Mouse (Mus musculus) heart, postnatal 4 days (tissue): Measurements from ENCODE around the gene Lin28a. TPM values are rescaled to one million over a fixed set of nuclear protein-coding genes. Genes with fewer than 3 reads are reported as not detected.

Source experiments
- DNase-seq: peaks from one replicate; pipeline ENCODE4 v3.0.0; 2021
- total RNA-seq, 2 experiments: library from RNA; stranded (reverse); gene quantifications; 2 replicates each; pipeline ENCODE4 v1.2.3; 2021

The Lin28a gene
- under 1 TPM; 0.27 to 0.29 TPM for total RNA-seq

GRCm38 (mm10) chr4:134018779-134019145 lies at the start of gene Lin28a:
Gene Lin28a, minus strand, starts transcription at chr4:134018841.
- DNase-seq, result no peak

GRCm38 (mm10) chr4:134067833-134068544 lies 49.3 kb upstream of the Lin28a start:
- DNase-seq, result no peak

- no peak for DNase-seq
These were observed 48.7 kb upstream of the Lin28a start for GRCm38 (mm10) chr4:134067383-134067782.

- DNase-seq, result no peak
These were observed 46.9 kb upstream of the Lin28a start for GRCm38 (mm10) chr4:134065431-134066004.

- DNase-seq, result no peak
These were observed 43.9 kb upstream of the Lin28a start for GRCm38 (mm10) chr4:134062561-134062960.

GRCm38 (mm10) chr4:134061944-134062446 lies 43.4 kb upstream of the Lin28a start:
- no peak for DNase-seq

GRCm38 (mm10) chr4:134061166-134061830 lies 42.7 kb upstream of the Lin28a start:
- DNase-seq, result no peak

GRCm38 (mm10) chr4:134060135-134060865 lies 41.7 kb upstream of the Lin28a start, which contains the start of gene Crybg2:
Gene Crybg2, plus strand, starts transcription at chr4:134060815.
- no peak for DNase-seq

GRCm38 (mm10) chr4:134058908-134059307 lies 40.3 kb upstream of the Lin28a start:
- no peak for DNase-seq

- no peak for DNase-seq
These were observed 39.6 kb upstream of the Lin28a start for GRCm38 (mm10) chr4:134058166-134058715.

- DNase-seq, result no peak
These were observed 34.9 kb upstream of the Lin28a start, which contains the start of gene Zfp683 for GRCm38 (mm10) chr4:134053538-134053937. Gene Zfp683, plus strand, starts transcription at chr4:134053838.

GRCm38 (mm10) chr4:134052560-134052959 lies 33.9 kb upstream of the Lin28a start:
- peak; percentile 76 for DNase-seq

GRCm38 (mm10) chr4:134051912-134052311 lies 33.3 kb upstream of the Lin28a start:
- DNase-seq, result no peak

- DNase-seq, result no peak
These were observed 29.0 kb upstream of the Lin28a start for GRCm38 (mm10) chr4:134047648-134048047.

GRCm38 (mm10) chr4:134043041-134043440 lies 24.4 kb upstream of the Lin28a start:
- DNase-seq, result no peak

- DNase-seq, result peak; percentile 49
These were observed 22.9 kb upstream of the Lin28a start for GRCm38 (mm10) chr4:134041317-134042123.

GRCm38 (mm10) chr4:134035953-134036352 lies 17.3 kb upstream of the Lin28a start:
- DNase-seq, result peak; percentile 82

GRCm38 (mm10) chr4:134025802-134026201 lies 7.2 kb upstream of the Lin28a start:
- no peak for DNase-seq

- peak; percentile 86 for DNase-seq
These were observed 2.0 kb upstream of the Lin28a start for GRCm38 (mm10) chr4:134020621-134021020.

- no peak for DNase-seq
These were observed 1.2 kb upstream of the Lin28a start for GRCm38 (mm10) chr4:134019641-134020351.

- no peak for DNase-seq
These were observed 569 bp upstream of the Lin28a start for GRCm38 (mm10) chr4:134019210-134019609.
